8 mouse cellular contexts compared by ENCODE assay signal in genomic region chr12:69458170-69458841, GRCm38 (mm10).
DNase-seq lines count a peak whose midpoint lies in the region; ATAC-seq lines count a peak whose summit lies in the region.

No protein-coding gene starts in this region.

- H3K36me3 ChIP-seq in midbrain, embryonic 15.5 days (replicated peaks), result no peaks in the 10 kb centered on the region
- H3K36me3 ChIP-seq in midbrain, embryonic 13.5 days, result no peaks in the 10 kb centered on the region
- H3K36me3 ChIP-seq in intestine, embryonic 14.5 days (ENCODE audit: control insufficient read depth, insufficient read depth, low read length), result no peaks in the 10 kb centered on the region
- peaks cover 3% of the 10 kb centered on the region for H3K36me3 ChIP-seq in megakaryocyte, embryonic 14.5 days (replicated peaks; ENCODE audit: low read length)

- no peak overlapping the region for H3K9ac ChIP-seq in midbrain, embryonic 15.5 days
- no peak overlapping the region for H3K9ac ChIP-seq in midbrain, embryonic 13.5 days (replicated peaks)
- H3K9ac ChIP-seq in intestine, embryonic 14.5 days (ENCODE audit: low read length), result no peak overlapping the region

- no peak for ATAC-seq in midbrain, embryonic 15.5 days (replicated peaks)
- no peak for ATAC-seq in midbrain, embryonic 13.5 days
- no peak for ATAC-seq in intestine, embryonic 14.5 days (replicated peaks; ENCODE audit: low FRiP score, low TSS enrichment, low read depth)

- H3K4me2 ChIP-seq in midbrain, embryonic 15.5 days, result no peak overlapping the region
- no peak overlapping the region for H3K4me2 ChIP-seq in midbrain, embryonic 13.5 days (replicated peaks)
- no peak overlapping the region for H3K4me2 ChIP-seq in intestine, embryonic 14.5 days (ENCODE audit: low read length)

- H3K27ac ChIP-seq in midbrain, embryonic 15.5 days, result peak overlapping the region; percentile 50
- no peak overlapping the region for H3K27ac ChIP-seq in midbrain, embryonic 13.5 days
- H3K27ac ChIP-seq in intestine, embryonic 14.5 days (ENCODE audit: low read depth), result peak overlapping the region; percentile 39; the same call in 1 of the 2 replicates

- 77% methylated on average over 14 of the region's 14 CpGs for WGBS in midbrain, embryonic 15.5 days
- 78% methylated on average over 14 of the region's 14 CpGs for WGBS in midbrain, embryonic 13.5 days
- WGBS in intestine, embryonic 14.5 days, result 33% methylated on average over 14 of the region's 14 CpGs

- H3K4me1 ChIP-seq in midbrain, embryonic 15.5 days, result peaks cover 15% of the 10 kb centered on the region
- peaks cover 13% of the 10 kb centered on the region for H3K4me1 ChIP-seq in midbrain, embryonic 13.5 days (replicated peaks)
- H3K4me1 ChIP-seq in intestine, embryonic 14.5 days (replicated peaks; ENCODE audit: control insufficient read depth, insufficient read depth, low read length), result peaks cover 12% of the 10 kb centered on the region
- peaks cover 42% of the 10 kb centered on the region for H3K4me1 ChIP-seq in megakaryocyte, embryonic 14.5 days

- H3K9me3 ChIP-seq in midbrain, embryonic 15.5 days, result no peaks in the 10 kb centered on the region
- H3K9me3 ChIP-seq in midbrain, embryonic 13.5 days, result no peaks in the 10 kb centered on the region
- no peaks in the 10 kb centered on the region; the same call in 1 of the 2 replicates for H3K9me3 ChIP-seq in intestine, embryonic 14.5 days (ENCODE audit: control insufficient read depth, low read length)
- peaks cover 11% of the 10 kb centered on the region for H3K9me3 ChIP-seq in megakaryocyte, embryonic 14.5 days

- DNase-seq in cerebellum, adult 11-12 months, result peak; percentile 57
- DNase-seq in cerebellum, postnatal 4 days (ENCODE audit: low spot score in 2 of 2), result no peak
- DNase-seq in cerebellum, adult 8-10 months, result peak; percentile 53
- no peak for DNase-seq in intestine, embryonic 14.5 days (ENCODE audit: low spot score)
- DNase-seq in spleen, postnatal 10 days (ENCODE audit: low spot score in 2 of 2), result no peak

- H3K4me3 ChIP-seq in midbrain, embryonic 15.5 days, result no peak overlapping the region
- no peak overlapping the region for H3K4me3 ChIP-seq in midbrain, embryonic 13.5 days (replicated peaks)
- no peak overlapping the region for H3K4me3 ChIP-seq in intestine, embryonic 14.5 days (ENCODE audit: low read depth, low read length)
- peak overlapping the region; percentile 62 for H3K4me3 ChIP-seq in megakaryocyte, embryonic 14.5 days (replicated peaks)

- H3K27me3 ChIP-seq in midbrain, embryonic 15.5 days (replicated peaks), result no peaks in the 10 kb centered on the region
- no peaks in the 10 kb centered on the region for H3K27me3 ChIP-seq in midbrain, embryonic 13.5 days
- no peaks in the 10 kb centered on the region for H3K27me3 ChIP-seq in intestine, embryonic 14.5 days (replicated peaks; ENCODE audit: control insufficient read depth, insufficient read depth, low read length)
- H3K27me3 ChIP-seq in megakaryocyte, embryonic 14.5 days (replicated peaks), result peaks cover 4% of the 10 kb centered on the region

Comparison
In these comparisons a context has a peak if more than half of its experiments do, and no peak if none do; other contexts are left out.
1. DNase-seq: peak in cerebellum, adult 11-12 months (single experiment) and cerebellum, adult 8-10 months (single experiment); none in cerebellum, postnatal 4 days (0 of 2), intestine, embryonic 14.5 days (single experiment) and spleen, postnatal 10 days (0 of 2).